Mouse (Mus musculus) MEL (cell line): ENCODE measurements around the gene Srsf12.

Experiments used
- BHLHE40 ChIP-seq: IDR thresholded peaks from 2 replicates; pipeline ENCODE4 v1.6.1; 2012; ENCODE audit warnings: low read depth, mild to moderate bottlenecking, inconsistent platforms, low read length, improper control_type of control experiment, borderline replicate concordance
- CHD2 ChIP-seq: IDR thresholded peaks from 2 replicates; pipeline ENCODE4 v1.6.1; 2011; ENCODE audit warnings: low read length, improper control_type of control experiment
- CTCF ChIP-seq, 3 experiments: IDR thresholded peaks in 2 of 3; conservative IDR thresholded peaks in 1 of 3; 2 replicates each; pipeline ENCODE4 v1.5.1; 2011 to 2012; ENCODE audit warnings: low read length in 3 of 3, low read depth in 2 of 3, mild to moderate bottlenecking in 2 of 3, improper control_type of control experiment in 1 of 3, inconsistent platforms in 1 of 3, mixed read lengths in 1 of 3, moderate library complexity in 1 of 3; ENCODE audit not compliant: control insufficient read depth in 1 of 3, insufficient read depth in 1 of 3, poor library complexity in 1 of 3, severe bottlenecking in 1 of 3
- E2F4 ChIP-seq: IDR thresholded peaks from 2 replicates; pipeline ENCODE4 v1.6.1; 2011; ENCODE audit warnings: low read depth, low read length, improper control_type of control experiment, borderline replicate concordance
- GABPA ChIP-seq: IDR thresholded peaks from 2 replicates; pipeline ENCODE4 v1.6.1; 2012; ENCODE audit warnings: low read depth, mild to moderate bottlenecking, inconsistent platforms, low read length, improper control_type of control experiment, moderate library complexity
- MXI1 ChIP-seq: IDR thresholded peaks from 2 replicates; pipeline ENCODE4 v1.6.1; 2011; ENCODE audit warnings: mild to moderate bottlenecking, low read depth, low read length, improper control_type of control experiment
- POLR2A ChIP-seq, 2 experiments: IDR thresholded peaks; 2 replicates each; pipeline ENCODE4 v1.6.1; 2011 to 2012; ENCODE audit warnings: low read length in 2 of 2, mild to moderate bottlenecking in 2 of 2, control low read depth in 1 of 2, improper control_type of control experiment in 1 of 2, low read depth in 1 of 2, moderate library complexity in 1 of 2; ENCODE audit not compliant: control insufficient read depth in 1 of 2, insufficient read depth in 1 of 2, poor library complexity in 1 of 2
- TAL1 ChIP-seq: IDR thresholded peaks from 2 replicates; pipeline ENCODE4 v1.6.1; 2012; ENCODE audit warnings: mild to moderate bottlenecking, inconsistent platforms, low read length, moderate library complexity, mixed read lengths
- TCF12 ChIP-seq: IDR thresholded peaks from 2 replicates; pipeline ENCODE4 v1.6.1; 2014; ENCODE audit warnings: low read depth, mild to moderate bottlenecking, inconsistent platforms, low read length, improper control_type of control experiment, moderate library complexity
- USF2 ChIP-seq, 2 experiments: IDR thresholded peaks; 2 replicates each; pipeline ENCODE4 v1.6.1; 2011 to 2012; ENCODE audit warnings: improper control_type of control experiment in 2 of 2, low read length in 2 of 2, borderline replicate concordance in 1 of 2, inconsistent platforms in 1 of 2, low read depth in 1 of 2, mild to moderate bottlenecking in 1 of 2; ENCODE audit not compliant: insufficient read depth in 1 of 2

DNA sequence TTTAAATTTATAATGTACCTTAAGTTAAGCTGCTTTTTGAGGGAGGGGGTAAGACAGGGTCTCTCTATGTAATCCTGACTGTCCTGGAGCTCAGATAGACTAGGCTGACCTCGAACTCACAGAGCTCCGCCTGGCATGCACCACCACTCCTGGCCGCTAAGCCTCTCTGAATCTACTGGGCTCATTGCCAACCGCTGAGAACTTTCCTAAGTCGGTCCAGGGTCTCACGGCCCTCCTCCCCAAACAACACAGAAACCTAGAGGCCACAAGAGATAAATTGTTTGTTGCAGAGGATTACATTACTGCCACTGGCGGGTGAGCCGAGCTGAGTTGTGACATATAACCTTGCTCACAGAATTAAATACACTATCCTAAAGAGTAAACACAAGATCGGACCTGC lies 20.6 kb upstream of the Srsf12 start:
- TF ChIP-seq USF2 (IDR thresholded peaks at IDR 0.05; ENCODE audit: borderline replicate concordance in 1 of 2, insufficient read depth in 1 of 2, low read depth in 1 of 2, low read length in 2 of 2) (no peak), POLR2A (IDR thresholded peaks at IDR 0.05; ENCODE audit: control insufficient read depth in 1 of 2, insufficient read depth in 1 of 2, low read depth in 1 of 2, low read length in 2 of 2, poor library complexity in 1 of 2) (no peak), MXI1 (no peak), TCF12 (no peak), CTCF (IDR thresholded peaks at IDR 0.05 in 2 of 3, conservative IDR thresholded peaks at IDR 0.05 in 1 of 3; ENCODE audit: control insufficient read depth in 1 of 3, insufficient read depth in 1 of 3, low read depth in 2 of 3, low read length in 3 of 3, poor library complexity in 1 of 3, severe bottlenecking in 1 of 3) (no peak), TAL1 (no peak), BHLHE40 (no peak), GABPA (no peak), CHD2 (no peak), E2F4 (no peak)
